Mouse (Mus musculus) megakaryocyte-erythroid progenitor cell, adult 5-6 weeks (primary cell): ENCODE measurements around the gene Dgat2. TPM values are rescaled to one million over a fixed set of nuclear protein-coding genes. Genes with fewer than 3 reads are reported as not detected.
A peak's percentile ranks its signal among the peaks of the same experiment; 100 is the strongest.

Experiments used
- ATAC-seq: replicated peaks from 2 replicates; pipeline ENCODE4 v1.8.0; 2016; ENCODE audit warnings: mild to moderate bottlenecking, inconsistent platforms; ENCODE audit not compliant: severe bottlenecking, poor library complexity, low FRiP score, low TSS enrichment
- total RNA-seq, 2 experiments: library from RNA; stranded (forward) in 1 of 2; stranded (reverse) in 1 of 2; fragments of 200-1000, 215-1000 nt in 1 of 2; fragments of >200 nt in 1 of 2; fragmentation: Nextera tagmentation in 1 of 2; gene quantifications; 2 replicates each; pipeline ENCODE4 v1.2.3; 2014 to 2017

Dgat2 gene
- total RNA-seq, 2 experiments from 2014 or later: not detected

GRCm38 (mm10) chr7:99168756-99169155 is 13.8 kb downstream of the Dgat2 start:
- no peak for ATAC-seq

DNA sequence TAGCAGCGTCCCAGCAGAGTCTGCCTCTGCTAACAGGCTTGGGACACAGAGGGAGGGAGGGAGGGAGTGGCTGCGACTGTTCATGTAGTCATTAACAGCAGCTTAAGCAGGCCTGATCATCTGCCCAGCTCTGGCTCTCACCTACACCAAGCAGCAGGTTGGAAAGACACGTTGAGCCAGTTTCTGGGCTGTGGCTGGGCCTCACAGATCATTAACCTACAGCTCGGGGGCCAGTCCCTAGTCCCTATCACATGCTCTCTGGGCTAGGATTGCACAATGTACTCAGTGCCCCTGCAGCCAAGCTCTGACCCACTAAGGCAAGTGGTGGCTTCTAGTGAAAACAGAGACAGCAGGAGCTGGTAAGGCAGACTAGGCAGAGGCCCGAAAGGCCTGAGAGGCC is 14.6 kb downstream of the Dgat2 start:
- ATAC-seq: no peak

DNA sequence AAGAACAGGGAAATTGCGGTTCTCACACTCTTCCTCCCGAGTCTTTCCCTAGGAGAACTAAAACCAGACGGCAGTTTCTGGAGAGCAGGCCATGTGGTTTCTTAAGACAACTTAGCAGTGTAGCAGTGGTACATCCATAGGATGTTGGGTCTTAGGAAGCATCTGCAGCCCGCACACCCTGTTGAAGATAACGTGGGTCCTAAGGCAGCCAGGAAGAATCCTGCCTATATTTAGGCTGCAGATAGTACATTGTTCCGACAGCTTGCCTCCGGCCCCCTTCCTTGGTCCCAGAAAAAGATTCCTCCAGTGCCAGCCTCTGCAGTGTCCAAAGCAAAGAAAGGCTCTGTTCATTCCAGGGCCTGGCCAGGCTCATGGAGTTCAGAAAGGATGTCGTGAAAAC is 16.4 kb downstream of the Dgat2 start:
- ATAC-seq: no peak

DNA sequence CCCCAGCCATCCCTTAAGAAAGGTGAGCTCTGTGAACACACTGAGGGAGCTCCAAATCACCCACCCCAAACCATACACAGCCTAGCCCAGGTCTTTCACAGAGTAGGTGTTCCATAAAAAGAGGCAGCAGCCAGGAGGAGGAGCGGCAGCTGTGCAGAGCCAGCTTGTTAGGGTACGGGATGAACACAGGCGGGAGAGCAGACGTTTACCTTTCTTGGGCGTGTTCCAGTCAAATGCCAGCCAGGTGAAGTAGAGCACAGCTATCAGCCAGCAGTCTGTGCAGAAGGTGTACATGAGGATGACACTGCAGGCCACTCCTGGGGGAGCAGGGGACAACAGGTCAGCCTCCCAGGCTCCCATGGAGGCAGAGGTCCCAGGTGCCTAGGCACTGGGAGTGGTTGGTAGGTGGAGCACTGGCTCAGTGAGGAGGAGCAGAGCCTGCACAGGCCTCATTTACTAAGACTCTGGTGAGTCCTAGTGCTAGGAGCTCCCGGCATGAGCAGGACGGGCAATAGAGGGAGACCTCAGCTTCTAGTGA is 17.6 kb downstream of the Dgat2 start:
- ATAC-seq: no peak

- ATAC-seq: no peak
Measured at GRCm38 (mm10) chr7:99162462-99162861, 20.1 kb downstream of the Dgat2 start.

GRCm38 (mm10) chr7:99161961-99162360 is 20.6 kb downstream of the Dgat2 start:
- ATAC-seq: no peak

GRCm38 (mm10) chr7:99161529-99161928 is 21.0 kb downstream of the Dgat2 start:
- ATAC-seq: no peak

- ATAC-seq: no peak
Measured at GRCm38 (mm10) chr7:99160995-99161394, 21.5 kb downstream of the Dgat2 start.

DNA sequence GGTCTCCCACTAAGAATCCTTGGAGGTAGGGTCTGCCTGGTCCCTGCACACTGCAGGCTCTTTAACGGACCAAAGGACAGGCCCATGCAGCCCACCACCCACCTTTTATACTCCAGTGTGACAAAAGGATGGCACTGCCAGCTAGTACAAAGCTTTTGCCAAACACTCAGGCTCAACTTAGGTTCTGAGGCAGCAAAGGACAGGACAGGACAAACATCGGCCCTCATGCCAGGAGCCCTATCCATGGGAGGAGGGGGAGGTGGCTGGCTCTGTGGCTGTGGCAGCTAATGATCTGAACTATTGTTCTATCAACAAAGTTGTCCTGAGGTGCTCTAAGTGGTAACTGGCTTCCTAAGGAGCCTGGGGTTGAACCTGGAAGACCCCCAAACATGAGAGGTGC is 23.1 kb downstream of the Dgat2 start:
- no peak for ATAC-seq

DNA sequence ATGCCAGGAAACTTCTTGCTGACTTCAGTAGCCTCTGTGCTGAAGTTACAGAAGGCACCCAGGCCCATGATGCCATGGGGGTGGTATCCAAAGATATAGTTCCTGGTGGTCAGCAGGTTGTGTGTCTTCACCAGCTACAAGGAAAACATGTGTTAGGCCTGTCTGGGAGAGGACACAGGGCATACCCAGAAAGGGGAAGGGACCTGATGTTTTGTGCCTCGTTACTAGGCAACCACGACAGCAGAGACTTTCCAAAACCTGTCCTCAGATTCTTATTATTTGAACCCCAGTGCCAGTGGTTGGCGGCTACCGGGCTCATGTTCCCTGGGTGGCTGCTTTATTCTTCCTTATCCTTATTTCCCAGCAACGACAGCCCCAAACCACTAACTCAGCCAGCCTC is 23.6 kb downstream of the Dgat2 start:
- ATAC-seq: no peak

DNA sequence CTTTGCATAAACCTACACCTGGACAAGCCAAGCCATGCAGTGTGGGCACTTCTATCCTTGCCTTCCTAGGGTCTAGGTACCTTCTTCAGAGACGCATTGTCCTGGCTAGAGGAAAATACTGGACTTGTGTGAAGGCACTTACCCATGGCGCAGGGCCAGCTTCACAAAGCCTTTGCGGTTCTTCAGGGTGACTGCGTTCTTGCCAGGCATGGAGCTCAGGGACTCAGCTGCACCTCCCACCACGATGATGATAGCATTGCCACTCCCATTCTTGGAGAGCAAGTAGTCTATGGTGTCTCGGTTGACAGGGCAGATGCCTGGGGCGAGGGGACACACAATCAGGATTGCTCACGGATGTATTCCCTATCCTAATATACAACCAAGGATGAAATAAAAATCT is 24.5 kb downstream of the Dgat2 start:
- ATAC-seq: no peak

GRCm38 (mm10) chr7:99156737-99157136 is 25.8 kb downstream of the Dgat2 start:
- no peak for ATAC-seq

- peak; percentile 42 for ATAC-seq
Measured at GRCm38 (mm10) chr7:99155311-99156289, 26.9 kb downstream of the Dgat2 start.

- ATAC-seq: no peak
Measured at GRCm38 (mm10) chr7:99154648-99155151, 27.8 kb downstream of the Dgat2 start.

GRCm38 (mm10) chr7:99153686-99154202 is 28.8 kb downstream of the Dgat2 start:
- 0 out of 2 replicates have a peak, but pooled peaks have one; percentile 32 for ATAC-seq

DNA sequence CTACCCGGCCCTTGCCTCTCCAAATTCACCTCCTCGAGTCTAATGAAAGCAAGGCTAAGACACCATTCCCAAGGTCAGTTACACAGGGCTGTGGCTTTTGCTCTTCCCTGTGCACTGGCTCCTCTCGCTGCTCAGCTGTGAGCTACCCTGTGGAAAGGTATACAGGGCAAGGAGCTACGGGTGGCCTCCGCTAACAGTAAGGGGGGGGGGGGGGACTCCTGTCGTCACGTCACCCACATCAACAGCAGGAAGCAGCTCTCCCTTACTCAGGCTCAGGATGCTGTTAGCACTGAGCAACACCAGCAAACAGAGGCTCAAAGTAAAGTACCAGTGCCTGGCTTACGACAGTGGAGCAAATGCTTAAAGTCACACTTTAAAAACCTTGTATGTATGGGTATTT is 29.8 kb downstream of the Dgat2 start:
- ATAC-seq: no peak

DNA sequence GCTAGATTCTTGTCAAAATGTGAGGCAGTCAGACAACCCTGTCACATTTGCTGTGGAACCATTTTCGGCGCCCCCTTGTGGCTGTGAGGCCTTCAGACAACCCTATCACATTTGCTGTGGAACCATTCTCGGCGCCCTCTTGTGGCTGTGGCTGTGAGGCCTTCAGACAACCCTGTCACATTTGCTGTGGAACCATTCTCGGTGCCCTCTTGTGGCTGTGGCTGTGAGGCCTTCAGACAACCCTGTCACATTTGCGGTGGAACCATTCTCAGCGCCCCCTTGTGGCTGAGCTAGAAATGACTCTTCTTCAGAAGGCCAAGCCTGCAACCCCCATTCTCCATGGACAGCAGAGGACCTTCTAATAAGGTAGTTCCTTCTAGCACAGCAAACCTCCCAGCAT is 31.2 kb downstream of the Dgat2 start:
- ATAC-seq: peak; percentile 91

DNA sequence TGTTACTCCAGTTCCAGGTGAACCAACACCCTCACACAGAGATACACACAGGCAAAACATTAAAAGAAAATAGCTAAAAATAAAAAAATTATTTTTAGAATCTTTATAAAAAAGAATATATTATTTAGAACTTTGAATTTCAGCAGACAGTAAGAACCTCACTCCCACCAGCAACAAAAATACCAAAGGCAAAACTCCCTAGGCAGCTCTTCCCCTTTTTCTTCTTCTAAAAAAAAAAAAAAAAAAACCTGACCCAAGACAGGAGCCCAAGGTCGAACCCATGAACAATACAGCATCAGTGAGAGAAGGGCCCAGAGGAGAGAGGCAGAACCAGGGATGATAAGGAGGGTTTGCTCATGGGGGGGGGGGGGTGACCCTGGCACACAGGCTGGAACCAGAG is 33.5 kb downstream of the Dgat2 start:
- ATAC-seq: no peak

GRCm38 (mm10) chr7:99147494-99147893 is 35.0 kb downstream of the Dgat2 start:
- ATAC-seq: no peak

DNA sequence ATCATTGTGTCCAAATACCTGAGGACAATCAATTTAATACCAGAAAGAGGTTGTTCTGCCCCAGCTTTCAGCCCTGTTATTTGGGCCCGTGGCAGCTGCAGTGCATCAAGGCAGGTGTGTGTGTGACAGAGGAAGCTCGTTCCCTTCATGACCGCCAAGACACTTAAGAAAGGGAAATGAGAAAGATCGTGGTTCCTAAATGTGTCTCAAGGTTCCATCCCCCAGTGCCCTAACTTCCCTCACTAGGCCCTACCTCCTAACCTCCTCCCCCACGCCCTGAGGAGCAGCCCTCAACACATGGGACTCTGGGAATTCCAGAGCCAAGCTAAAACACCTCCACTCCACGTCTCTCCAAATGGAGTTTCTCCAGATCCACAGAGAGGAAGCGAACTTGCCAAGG is 35.6 kb downstream of the Dgat2 start:
- ATAC-seq: no peak

GRCm38 (mm10) chr7:99146011-99146410 is 36.5 kb downstream of the Dgat2 start:
- no peak for ATAC-seq
